Mouse (Mus musculus): ENCODE data around the gene Dph2. TPM values are rescaled to one million over a fixed set of nuclear protein-coding genes. Genes with fewer than 3 reads are reported as not detected.

Gene Dph2
- 7.3 and 12.0 TPM in 2 replicates for polyA plus RNA-seq (2012; rRNA removed; ENCODE audit: low replicate concordance)

DNA sequence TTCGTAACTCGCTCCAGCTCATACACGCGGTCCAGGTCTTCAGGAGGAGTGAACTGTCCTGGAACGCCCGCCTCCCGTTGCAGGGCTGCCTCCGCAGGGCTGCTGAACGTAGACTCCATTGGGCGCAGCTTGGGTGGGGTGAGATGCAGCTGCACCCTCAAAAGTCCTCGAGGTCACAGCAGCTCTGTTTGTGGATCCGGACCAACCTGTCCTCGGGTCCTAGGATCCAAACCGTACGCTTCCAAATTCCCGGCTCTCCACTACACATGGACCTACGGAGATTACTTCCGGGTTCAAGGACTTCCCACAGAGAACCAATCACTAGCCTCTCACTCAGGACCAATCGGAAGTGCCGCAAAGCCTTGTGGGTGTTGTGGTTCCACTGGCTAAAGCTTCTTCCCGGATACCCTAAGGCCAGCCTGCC lies at the start of gene Dph2:
Gene Dph2, minus strand, starts transcription at position 295 of the 424 bp plus-strand sequence.

DNA sequence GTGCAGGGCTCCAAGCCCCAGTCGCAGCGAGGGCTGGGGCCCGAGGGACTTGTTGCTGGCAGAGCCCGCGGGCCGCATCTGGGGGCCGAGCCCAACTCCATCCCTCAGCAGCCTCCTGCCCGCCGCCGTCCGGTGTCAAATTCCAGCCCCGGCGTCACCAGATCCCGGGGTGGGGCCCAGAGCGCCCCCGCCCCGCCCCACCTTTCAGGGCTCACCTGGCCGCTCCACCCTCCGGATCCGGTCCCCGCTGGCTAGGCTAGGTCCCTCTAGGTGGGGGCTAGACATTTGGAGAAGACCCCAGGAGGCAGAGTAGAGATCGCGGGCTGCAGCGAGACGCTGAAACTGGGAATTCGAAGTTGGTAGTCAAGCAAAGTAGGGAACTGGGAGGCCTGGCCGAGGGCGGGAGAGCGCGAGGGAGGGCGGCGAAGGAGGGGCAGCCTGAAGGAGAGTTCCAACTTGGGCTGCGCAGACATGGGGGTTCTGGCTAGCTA lies 37.6 kb upstream of the Dph2 start, which contains the start of gene Artn:
Gene Artn, minus strand, starts transcription at position 373 of the 491 bp plus-strand sequence.

DNA sequence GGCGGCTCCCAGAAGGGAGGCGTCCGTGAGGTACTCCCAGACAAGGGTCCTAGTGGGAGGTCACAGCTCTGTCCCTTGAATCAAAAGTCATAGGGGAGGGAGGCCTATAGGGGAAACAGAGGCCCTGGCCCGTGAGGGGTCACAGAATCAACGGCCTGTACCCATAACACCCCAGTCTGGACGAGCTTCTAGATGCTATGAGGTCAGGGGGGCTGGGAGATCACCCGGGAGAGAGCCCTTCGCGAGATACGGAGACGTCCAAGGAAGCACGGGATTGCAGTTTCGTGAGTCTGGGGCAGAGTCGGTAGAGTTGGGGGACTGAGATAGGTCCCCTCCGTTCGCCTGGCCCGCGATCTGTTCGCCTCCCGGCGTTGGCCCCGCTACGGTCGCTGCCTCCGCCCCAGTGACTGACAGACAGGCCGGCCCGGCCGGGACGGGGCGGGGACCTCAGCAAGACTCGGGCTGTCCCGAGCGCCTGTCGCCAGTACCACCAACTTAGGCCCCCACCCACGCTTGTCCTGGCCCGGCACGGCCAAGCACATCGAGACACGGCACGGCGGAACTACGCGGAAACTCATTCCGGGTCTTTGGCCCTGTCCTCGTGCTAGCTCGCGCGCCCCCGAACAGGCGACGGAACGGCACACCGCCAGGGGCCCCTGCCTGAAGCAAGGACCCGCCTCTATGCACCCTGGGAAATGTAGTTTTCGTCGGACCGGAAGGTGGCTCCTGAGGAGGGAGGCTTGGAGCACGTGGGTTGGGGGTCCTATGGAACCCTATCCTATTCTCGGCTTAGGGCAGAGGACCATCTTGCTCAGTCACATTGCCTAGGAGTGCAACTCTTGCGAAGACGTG lies 23.0 kb upstream of the Dph2 start, which contains the start of gene Ipo13:
Gene Ipo13, minus strand, starts transcription at position 409 of the 852 bp plus-strand sequence.

DNA sequence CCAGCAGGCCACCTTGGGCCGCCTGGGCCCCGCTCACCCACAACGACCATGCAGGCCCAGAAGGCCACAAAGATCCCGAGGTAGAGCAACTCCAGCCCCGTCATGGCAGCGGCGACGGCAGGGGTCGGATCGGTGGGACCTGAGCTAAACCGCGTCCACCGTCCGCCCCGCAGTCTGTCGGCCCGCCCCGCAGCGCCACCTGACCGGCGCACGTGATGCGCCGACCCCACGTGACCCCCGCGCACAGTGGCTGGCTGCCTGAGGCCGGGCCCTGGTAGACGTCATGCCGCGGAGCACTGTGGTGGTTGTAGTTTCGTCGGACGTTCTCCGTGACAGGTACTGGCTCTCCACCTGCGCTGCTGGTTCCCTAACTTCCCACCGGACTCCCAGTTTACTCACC lies 4.7 kb downstream of the Dph2 start, which contains the start of gene Atp6v0b:
Gene Atp6v0b, minus strand, starts transcription at position 201 of the 400 bp plus-strand sequence.

DNA sequence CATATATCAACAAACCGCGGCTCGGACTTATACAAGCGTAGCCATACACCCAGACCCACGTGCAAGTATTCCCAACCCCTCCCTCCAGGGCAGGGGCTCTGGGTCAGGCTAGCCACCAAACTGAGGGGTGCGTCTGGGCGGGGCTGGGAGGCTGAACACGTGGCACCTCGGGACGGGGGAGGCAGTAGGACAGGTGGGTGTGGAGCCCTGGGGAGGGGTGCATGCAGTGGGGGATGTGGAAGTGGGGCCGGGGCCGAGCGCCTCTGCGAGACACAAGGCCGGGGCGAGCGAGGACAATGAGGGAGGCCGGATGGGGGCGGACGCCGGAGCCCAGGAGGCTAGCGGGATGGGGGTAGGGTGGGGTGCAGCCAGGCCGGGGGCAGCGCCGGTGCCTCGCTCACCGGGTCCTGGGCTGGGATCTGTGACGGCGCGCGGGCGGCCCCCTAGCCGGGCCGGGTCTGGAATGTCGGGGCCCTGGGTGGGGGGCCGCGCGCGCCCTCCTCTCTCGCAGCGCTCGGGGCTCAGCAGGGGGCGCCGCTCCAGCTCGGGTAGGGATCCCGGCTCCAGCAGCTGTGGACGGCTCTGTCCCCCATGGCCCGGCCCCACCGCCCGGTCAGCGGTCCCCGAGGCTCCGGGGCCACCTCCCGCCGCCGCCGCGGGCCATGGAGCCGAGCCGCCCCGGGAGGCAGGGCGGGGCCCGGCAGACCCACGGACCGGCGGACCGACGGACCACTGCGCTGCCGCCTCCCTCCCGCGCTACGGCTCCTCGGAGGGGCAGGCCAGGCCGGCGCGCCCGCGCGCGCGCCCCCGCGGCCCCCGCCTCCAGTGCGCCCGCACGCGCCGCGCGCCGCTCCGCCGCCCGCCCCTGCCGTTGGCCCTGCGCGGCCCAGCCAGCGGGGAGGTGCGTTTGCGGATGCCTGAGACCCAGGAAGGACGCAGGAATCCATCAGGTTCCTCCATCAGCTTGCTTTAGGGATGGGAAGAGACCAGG lies 8.8 kb downstream of the Dph2 start, which contains the start of gene B4galt2:
Gene B4galt2, minus strand, starts transcription at position 787 of the 991 bp plus-strand sequence.

DNA sequence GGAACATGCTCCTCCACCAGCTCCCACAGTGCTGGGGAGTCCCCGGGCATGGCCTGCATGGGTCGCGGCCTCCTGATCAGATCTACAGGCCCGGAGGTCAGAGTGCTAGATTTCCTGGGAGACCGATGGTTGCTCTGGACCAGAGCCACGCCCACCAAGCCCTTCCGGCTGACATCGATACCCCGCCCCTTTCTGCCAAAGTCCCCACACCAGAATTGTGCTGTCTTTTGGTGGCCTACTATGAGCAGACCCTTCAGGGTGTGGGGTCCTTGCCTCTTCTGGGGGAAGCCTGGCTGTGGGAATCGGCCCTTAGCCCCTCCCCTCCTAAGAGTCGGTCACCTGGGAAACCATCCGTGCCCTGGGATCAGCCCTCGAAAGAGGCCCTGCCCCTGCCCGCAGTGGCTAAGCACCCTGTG lies 19.4 kb downstream of the Dph2 start, which contains the start of gene Ccdc24:
Gene Ccdc24, minus strand, starts transcription at position 87 of the 416 bp plus-strand sequence.

Other genes starting within 250 kb of the Dph2 start
- 13.4 and 16.4 TPM in 2 replicates for gene Dmap1, start 209.8 kb downstream of the Dph2 start, polyA plus RNA-seq (2012; rRNA removed; ENCODE audit: low replicate concordance)
- not detected in 2 replicates for gene Gm12845, start 167.6 kb downstream of the Dph2 start, polyA plus RNA-seq (2012; rRNA removed; ENCODE audit: low replicate concordance)
- gene Klf17, start 126.4 kb downstream of the Dph2 start, polyA plus RNA-seq (2012; rRNA removed; ENCODE audit: low replicate concordance) = not detected in 2 replicates
- gene Slc6a9, start 57.5 kb downstream of the Dph2 start, polyA plus RNA-seq (2012; rRNA removed; ENCODE audit: low replicate concordance) = 18.8 and 33.1 TPM in 2 replicates
- gene Ccdc24, start 19.5 kb downstream of the Dph2 start, polyA plus RNA-seq (2012; rRNA removed; ENCODE audit: low replicate concordance) = 1.4 and 2.5 TPM in 2 replicates
- 10.1 and 18.4 TPM in 2 replicates for gene B4galt2, start 8.5 kb downstream of the Dph2 start, polyA plus RNA-seq (2012; rRNA removed; ENCODE audit: low replicate concordance)
- 457 and 584 TPM in 2 replicates for gene Atp6v0b, start 4.7 kb downstream of the Dph2 start, polyA plus RNA-seq (2012; rRNA removed; ENCODE audit: low replicate concordance)
- 40.4 and 44.0 TPM in 2 replicates for gene Ipo13, start 23.0 kb upstream of the Dph2 start, polyA plus RNA-seq (2012; rRNA removed; ENCODE audit: low replicate concordance)
- gene Artn, start 37.7 kb upstream of the Dph2 start, polyA plus RNA-seq (2012; rRNA removed; ENCODE audit: low replicate concordance) = 3.4 and 3.9 TPM in 2 replicates
- 7.6 and 10.8 TPM in 2 replicates for gene St3gal3, start 242.9 kb upstream of the Dph2 start, polyA plus RNA-seq (2012; rRNA removed; ENCODE audit: low replicate concordance)